Mouse (Mus musculus): ENCODE measurements around the gene Pbx4.

Gene Pbx4

GRCm38 (mm10) chr8:69832298-69832853 is at the start of gene Pbx4:
Gene Pbx4 (plus strand): TSS chr8:69832491.
- DNase-seq (ENCODE audit: extremely low read depth, low read depth, low spot score), result no peak

DNA sequence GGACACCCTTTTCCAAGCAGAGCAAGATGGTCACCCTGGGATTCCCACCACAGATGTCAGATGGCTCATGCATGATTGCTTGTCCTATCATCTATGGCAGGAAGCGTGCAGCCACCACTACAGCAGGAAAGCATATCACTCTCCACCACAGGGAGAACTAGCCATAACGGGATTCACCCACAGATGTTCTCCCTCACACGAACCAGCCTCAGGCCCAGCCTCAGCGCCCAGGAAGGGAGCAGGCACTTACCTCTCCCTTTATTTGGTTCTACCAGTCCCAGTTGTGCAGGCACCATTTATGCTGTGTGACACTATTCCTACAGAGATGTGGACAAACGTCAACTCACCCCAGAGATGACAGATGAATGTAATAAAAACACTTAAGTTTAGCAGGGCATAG is 43.2 kb upstream of the Pbx4 start:
- no peak for DNase-seq (ENCODE audit: extremely low read depth, low read depth, low spot score)

- no peak for DNase-seq (ENCODE audit: extremely low read depth, low read depth, low spot score)
Measured at GRCm38 (mm10) chr8:69789731-69790130, 42.6 kb upstream of the Pbx4 start.

DNA sequence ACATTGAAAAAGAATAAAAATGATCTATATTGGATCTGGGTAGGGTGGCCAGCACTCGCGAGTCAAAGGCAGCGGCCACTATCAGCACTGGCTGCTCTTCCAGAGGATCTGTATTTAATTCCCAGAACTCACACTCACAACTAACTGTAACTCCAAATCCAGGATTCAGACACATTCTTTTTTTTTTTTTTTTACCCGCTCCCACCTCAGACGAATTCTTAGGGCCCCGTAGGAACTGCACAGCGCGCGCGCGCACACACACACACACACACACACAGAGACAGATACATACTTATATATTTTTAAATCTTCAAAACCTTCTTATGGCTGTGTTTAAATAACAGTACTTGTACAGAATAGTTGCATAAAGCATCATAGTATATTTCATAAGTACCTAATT is 41.9 kb upstream of the Pbx4 start:
- DNase-seq (ENCODE audit: extremely low read depth, low read depth, low spot score), result no peak

- DNase-seq (ENCODE audit: extremely low read depth, low read depth, low spot score), result no peak
Measured at GRCm38 (mm10) chr8:69790773-69791367, 41.4 kb upstream of the Pbx4 start, which contains the start of the genes Atp13a1 and Zfp866. Gene Atp13a1 (plus strand): TSS chr8:69791163. Gene Zfp866 (minus strand): TSS chr8:69791178.

DNA sequence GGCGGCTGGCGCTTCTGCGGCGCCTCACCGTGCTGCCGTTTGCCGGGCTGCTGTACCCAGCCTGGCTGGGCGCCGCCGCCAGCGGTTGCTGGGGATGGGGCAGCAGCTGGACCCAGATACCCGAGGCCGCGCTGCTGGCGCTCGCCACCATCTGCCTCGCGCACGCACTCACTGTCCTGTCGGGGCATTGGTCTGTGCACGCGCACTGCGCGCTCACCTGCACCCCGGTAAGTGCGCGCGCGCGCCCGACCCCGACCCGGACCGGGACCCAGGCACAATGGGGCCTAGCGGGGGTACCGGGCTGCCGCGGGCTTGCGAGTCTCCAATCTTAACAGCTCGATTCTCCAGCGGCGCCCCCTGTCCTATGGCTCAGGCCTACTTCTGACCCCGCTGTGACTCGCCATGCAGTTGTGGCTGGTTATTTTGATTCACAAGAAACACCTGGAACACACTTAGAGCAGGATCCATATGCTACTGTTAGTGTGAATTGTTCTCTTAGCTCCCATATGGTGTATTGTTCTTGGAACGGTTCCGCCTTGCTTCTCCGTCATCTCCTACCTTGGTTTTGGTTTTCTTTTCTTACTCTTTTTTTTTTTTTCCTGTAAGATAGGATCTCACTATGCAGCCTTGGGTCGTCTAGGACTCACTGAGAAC is 40.7 kb upstream of the Pbx4 start:
- no peak for DNase-seq (ENCODE audit: extremely low read depth, low read depth, low spot score)

- no peak for DNase-seq (ENCODE audit: extremely low read depth, low read depth, low spot score)
Measured at GRCm38 (mm10) chr8:69793666-69794065, 38.6 kb upstream of the Pbx4 start.

GRCm38 (mm10) chr8:69794096-69794495 is 38.2 kb upstream of the Pbx4 start:
- DNase-seq (ENCODE audit: extremely low read depth, low read depth, low spot score), result no peak

- DNase-seq (ENCODE audit: extremely low read depth, low read depth, low spot score), result no peak
Measured at GRCm38 (mm10) chr8:69794901-69795300, 37.4 kb upstream of the Pbx4 start.

DNA sequence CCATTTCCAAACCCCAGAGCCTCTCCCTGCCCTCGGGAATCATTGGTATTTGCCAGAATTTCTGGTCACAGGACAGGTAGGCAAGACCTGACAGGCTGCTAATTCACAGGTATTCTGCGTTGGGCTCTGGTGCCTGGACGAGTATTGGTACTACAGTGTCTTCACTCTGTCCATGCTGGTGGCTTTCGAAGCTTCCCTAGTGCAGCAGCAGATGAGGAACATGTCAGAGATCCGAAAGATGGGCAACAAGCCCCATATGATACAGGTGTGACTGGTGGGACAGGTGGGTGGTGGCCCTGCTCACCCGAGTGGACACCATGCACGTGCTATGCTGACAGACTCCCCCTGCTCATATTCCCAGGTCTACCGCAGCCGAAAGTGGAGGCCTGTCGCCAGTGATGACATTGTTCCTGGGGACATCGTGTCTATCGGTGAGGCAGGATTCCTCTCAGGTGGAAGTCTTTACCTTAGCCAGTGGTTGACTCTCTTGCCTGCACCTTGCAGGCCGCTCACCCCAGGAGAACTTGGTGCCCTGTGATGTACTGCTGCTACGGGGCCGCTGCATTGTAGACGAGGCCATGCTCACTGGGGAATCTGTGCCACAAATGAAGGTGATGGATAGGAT is 35.5 kb upstream of the Pbx4 start:
- no peak for DNase-seq (ENCODE audit: extremely low read depth, low read depth, low spot score)

DNA sequence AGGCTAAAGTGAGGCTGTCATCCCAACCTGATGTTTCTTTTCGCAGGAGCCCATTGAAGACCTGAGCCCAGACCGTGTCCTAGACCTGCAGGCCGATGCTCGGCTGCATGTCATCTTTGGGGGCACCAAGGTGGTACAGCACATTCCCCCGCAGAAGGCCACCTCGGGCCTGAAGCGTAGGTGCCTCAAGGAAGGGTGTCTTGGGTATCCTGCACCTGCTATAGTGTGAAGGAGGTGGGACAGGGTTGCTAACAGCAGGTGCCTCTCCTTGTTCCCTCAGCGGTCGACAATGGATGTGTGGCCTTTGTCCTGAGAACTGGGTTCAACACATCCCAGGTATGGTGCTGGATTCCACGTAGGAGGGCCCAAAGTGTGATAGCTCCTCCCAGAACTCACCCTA is 34.6 kb upstream of the Pbx4 start:
- no peak for DNase-seq (ENCODE audit: extremely low read depth, low read depth, low spot score)

DNA sequence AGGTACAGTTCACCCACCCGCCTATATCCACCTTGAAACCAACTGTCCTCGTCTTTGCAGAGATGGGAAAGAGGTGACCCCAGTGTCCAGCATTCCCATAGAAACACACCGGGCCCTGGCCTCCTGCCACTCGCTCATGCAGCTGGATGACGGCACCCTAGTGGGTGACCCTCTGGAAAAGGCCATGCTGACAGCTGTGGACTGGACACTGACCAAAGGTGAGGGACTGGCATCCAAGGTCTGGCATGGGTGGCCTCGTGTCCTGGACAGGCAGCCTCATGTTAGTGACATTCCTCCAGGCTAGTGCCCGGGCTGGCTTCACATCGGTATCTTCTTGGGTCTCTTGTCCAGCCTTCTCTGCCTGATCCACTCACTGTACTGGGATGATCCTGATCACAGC is 33.0 kb upstream of the Pbx4 start:
- no peak for DNase-seq (ENCODE audit: extremely low read depth, low read depth, low spot score)

- DNase-seq (ENCODE audit: extremely low read depth, low read depth, low spot score), result no peak
Measured at GRCm38 (mm10) chr8:69799946-69800345, 32.3 kb upstream of the Pbx4 start.

GRCm38 (mm10) chr8:69801796-69802195 is 30.5 kb upstream of the Pbx4 start:
- DNase-seq (ENCODE audit: extremely low read depth, low read depth, low spot score), result no peak

DNA sequence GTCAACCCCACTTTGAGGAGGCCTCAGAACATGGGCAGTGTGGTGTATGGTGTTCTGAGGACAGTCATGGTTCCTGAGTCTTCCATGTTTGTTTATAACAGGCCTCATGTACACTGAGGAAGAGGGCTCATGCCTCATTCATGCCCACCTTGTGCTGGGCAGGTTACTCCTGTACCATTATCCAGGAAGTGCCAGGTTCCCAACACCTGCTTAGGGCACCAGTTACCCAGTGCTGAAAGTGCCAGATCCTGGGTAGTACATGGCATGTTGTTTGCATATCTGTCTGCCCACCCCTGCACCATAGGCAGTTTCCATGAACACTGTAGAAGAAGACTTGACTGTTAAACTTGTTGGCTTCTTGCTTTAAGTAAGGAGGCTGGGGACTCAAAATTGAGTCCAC is 30.1 kb upstream of the Pbx4 start:
- no peak for DNase-seq (ENCODE audit: extremely low read depth, low read depth, low spot score)

DNA sequence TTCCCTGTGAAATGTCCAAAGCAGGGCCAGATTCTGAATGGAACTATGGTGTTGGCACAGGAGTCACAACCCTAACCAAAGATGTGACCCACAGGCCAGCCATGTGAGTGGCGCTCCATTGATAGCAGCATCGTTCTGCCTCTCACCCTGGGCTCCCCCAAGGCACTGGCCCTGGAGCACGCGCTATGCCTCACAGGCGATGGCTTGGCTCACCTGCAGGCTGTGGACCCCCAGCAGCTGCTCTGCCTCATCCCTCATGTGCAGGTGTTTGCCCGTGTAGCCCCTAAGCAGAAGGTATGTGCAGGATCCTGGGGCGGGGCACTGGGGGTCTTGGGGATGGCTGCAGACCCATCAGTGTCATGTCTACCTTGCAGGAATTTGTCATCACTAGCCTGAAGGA is 28.9 kb upstream of the Pbx4 start:
- no peak for DNase-seq (ENCODE audit: extremely low read depth, low read depth, low spot score)

GRCm38 (mm10) chr8:69804537-69804936 is 27.8 kb upstream of the Pbx4 start:
- DNase-seq (ENCODE audit: extremely low read depth, low read depth, low spot score), result no peak

- DNase-seq (ENCODE audit: extremely low read depth, low read depth, low spot score), result no peak
Measured at GRCm38 (mm10) chr8:69805086-69805485, 27.2 kb upstream of the Pbx4 start.

GRCm38 (mm10) chr8:69805491-69805890 is 26.8 kb upstream of the Pbx4 start:
- DNase-seq (ENCODE audit: extremely low read depth, low read depth, low spot score), result no peak

GRCm38 (mm10) chr8:69807236-69807635 is 25.1 kb upstream of the Pbx4 start:
- DNase-seq (ENCODE audit: extremely low read depth, low read depth, low spot score), result no peak

DNA sequence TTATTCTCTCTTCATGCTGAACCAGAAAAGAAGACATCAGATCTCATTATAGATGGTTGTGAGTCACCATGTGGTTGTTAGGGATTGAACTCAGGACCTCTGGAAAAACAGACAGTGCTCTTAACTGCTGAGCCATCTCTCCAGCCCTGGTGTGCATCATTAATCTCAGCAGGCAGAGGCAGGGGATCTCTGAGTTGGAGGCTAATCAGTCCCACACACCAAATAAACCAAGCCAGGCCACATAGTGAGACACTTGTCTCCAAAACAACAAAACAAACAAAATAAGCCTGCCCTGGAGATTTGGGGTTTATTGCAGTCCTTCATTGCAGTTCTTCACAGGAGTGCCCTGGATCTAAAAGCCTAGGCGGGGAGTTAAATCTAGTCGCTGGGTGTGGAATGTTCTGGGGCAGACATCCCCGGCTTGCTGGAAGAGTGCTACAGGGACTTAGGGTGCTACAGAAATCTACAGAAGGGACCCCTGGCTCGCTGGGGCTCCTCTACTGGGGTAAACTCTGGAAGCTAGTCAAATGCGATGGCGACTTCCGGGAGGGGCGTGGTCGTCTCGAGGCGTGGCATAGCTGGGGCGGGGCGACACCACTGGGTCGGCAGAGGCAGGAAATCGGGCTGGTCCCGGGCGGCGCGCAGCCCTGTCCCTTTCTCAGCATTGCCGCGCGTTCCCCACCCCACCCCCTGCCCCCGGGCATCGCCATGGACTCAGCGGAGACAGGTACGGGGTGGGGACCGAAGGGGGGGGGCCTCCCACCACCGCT is 24.0 kb upstream of the Pbx4 start, which contains the start of gene Gmip:
Gene Gmip (plus strand): TSS at position 586 of the 770 bp plus-strand sequence.
- DNase-seq (ENCODE audit: extremely low read depth, low read depth, low spot score), result no peak

All from fat pad, adult 2 months (tissue).